Mouse (Mus musculus) limb, embryonic 11.5 days (tissue): ENCODE results near the gene Proser1. TPM values are rescaled to one million over a fixed set of nuclear protein-coding genes. Genes with fewer than 3 reads are reported as not detected.
A peak's percentile ranks its signal among the peaks of the same experiment; 100 is the strongest.

ENCODE experiments used
- ATAC-seq: fragments of 200-750 bp; cut with Nextera tagmentation; 2 replicates; pipeline ENCODE4 v1.8.0; 2017; ENCODE audit warnings: low read depth; ENCODE audit not compliant: insufficient number of reproducible peaks, low FRiP score, low TSS enrichment
- DNase-seq: peaks from one replicate; pipeline ENCODE4 v3.0.0-alpha.2; 2015; ENCODE audit warnings: low spot score
- H3K27ac ChIP-seq: fragments of 300-500 bp; sonication (generic); replicated peaks from 2 replicates; pipeline ENCODE4 v1.5.1; 2014; ENCODE audit warnings: low read depth, mild to moderate bottlenecking, low read length
- H3K27me3 ChIP-seq: fragments of 300-500 bp; sonication (generic); 2 replicates; pipeline ENCODE4 v1.6.1; 2014; ENCODE audit warnings: mild to moderate bottlenecking, low read length, mixed read lengths; ENCODE audit not compliant: control insufficient read depth, insufficient read depth
- H3K36me3 ChIP-seq: fragments of 300-500 bp; sonication (generic); 2 replicates; pipeline ENCODE4 v1.6.1; 2014; ENCODE audit warnings: mild to moderate bottlenecking, low read length, moderate library complexity, mixed read lengths; ENCODE audit not compliant: control insufficient read depth, insufficient read depth
- H3K4me1 ChIP-seq: fragments of 300-500 bp; sonication (generic); 2 replicates; pipeline ENCODE4 v1.6.1; 2014; ENCODE audit warnings: low read length, mixed read lengths; ENCODE audit not compliant: control insufficient read depth, insufficient read depth
- H3K4me2 ChIP-seq: fragments of 300-500 bp; sonication (generic); 2 replicates; pipeline ENCODE4 v1.6.1; 2014; ENCODE audit warnings: low read depth, mild to moderate bottlenecking, moderate library complexity; ENCODE audit not compliant: severe bottlenecking
- H3K4me3 ChIP-seq: fragments of 300-500 bp; sonication (generic); 2 replicates; pipeline ENCODE4 v1.5.1; 2014; ENCODE audit warnings: low read depth, low read length
- H3K9ac ChIP-seq: fragments of 300-500 bp; sonication (generic); 2 replicates; pipeline ENCODE4 v1.6.1; 2014; ENCODE audit warnings: mild to moderate bottlenecking, low read length
- H3K9me3 ChIP-seq: fragments of 300-500 bp; sonication (generic); 2 replicates; pipeline ENCODE4 v1.6.1; 2016; ENCODE audit warnings: low read length; ENCODE audit not compliant: control insufficient read depth
- WGBS: fragments of 180-500 bp; shearing (Covaris S2); extraction: QIAGEN DNeasy Blood & Tissue Kit; methylation state at CpG from one replicate; pipeline ENCODE4 v1.1.7; 2014; 5-methylcytosine and 5-hydroxymethylcytosine counted together
- polyA plus RNA-seq: library from polyadenylated mRNA; unstranded; fragments of >200 nt; fragmentation: Nextera tagmentation; extraction: Ambion mirVana; gene quantifications from 2 replicates; pipeline ENCODE4 v1.2.1, GENCODE M21; 2014

Proser1 gene
- polyA plus RNA-seq, 1 experiment from 2014 or later = 27.4 TPM

DNA sequence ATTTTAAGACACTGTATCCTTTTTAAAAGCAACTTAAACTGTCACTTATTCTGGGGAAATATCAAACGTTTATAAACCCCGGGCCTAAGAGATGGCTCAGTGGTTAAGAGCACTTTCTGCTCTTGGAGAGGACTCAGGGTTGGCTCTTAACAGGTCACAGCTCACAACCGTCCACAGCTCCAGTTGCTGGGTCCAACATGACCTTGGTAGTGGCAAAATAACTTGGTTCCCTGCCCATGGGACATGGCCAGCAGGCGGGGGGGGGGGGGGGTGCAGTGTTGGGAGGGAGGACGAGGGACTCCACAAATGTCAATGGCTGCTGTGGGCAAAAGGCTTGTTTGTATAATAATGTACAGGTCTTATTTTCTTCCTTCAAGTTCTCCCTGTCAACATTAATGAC, 3.9 kb downstream of the Proser1 start:
- no peak overlapping the region for H3K4me2 ChIP-seq
- H3K27ac ChIP-seq = no peak overlapping the region
- H3K27me3 ChIP-seq = no peaks in the 10 kb centered on the region
- ATAC-seq (no peak), DNase-seq (no peak)
- WGBS = 90% methylated on average over 5 of the region's 5 CpGs
- H3K36me3 ChIP-seq = no peaks in the 10 kb centered on the region; the same call in 1 of the 2 replicates
- H3K9ac ChIP-seq = no peak overlapping the region
- H3K4me1 ChIP-seq = 0 out of 2 replicates have a peak, but pooled peaks cover 3% of the 10 kb centered on the region
- no peak overlapping the region for H3K4me3 ChIP-seq
- H3K9me3 ChIP-seq = no peaks in the 10 kb centered on the region

DNA sequence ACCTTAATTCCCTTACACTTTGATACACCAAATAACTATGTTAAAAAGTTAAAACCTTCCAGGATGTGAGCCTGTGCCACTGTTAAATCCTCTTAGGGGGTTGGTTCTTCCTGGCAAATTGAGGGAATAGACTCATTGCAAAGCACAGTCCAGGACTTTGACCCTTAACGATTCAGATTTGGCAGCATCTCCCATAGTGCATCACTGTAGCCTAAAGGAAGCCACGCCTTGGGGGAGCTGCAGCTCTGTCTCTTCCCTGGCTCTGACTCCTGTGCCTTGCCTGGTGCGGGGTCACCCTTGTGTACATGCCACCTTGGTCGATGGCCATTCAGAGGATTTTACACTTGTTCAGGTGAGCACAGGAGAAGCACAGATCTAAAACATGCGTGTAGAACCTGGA, 6.2 kb downstream of the Proser1 start:
- Histone ChIP-seq H3K4me1 (0 out of 2 replicates have a peak, but pooled peaks cover 3% of the 10 kb centered on the region), H3K36me3 (peaks cover 5% of the 10 kb centered on the region; the same call in 1 of the 2 replicates), H3K27ac (no peak overlapping the region), H3K4me2 (no peak overlapping the region), H3K4me3 (no peak overlapping the region), H3K9ac (no peak overlapping the region), H3K27me3 (no peaks in the 10 kb centered on the region), H3K9me3 (no peaks in the 10 kb centered on the region)
- ATAC-seq = no peak
- 90% methylated on average over 5 of the region's 5 CpGs for WGBS
- DNase-seq = no peak

DNA sequence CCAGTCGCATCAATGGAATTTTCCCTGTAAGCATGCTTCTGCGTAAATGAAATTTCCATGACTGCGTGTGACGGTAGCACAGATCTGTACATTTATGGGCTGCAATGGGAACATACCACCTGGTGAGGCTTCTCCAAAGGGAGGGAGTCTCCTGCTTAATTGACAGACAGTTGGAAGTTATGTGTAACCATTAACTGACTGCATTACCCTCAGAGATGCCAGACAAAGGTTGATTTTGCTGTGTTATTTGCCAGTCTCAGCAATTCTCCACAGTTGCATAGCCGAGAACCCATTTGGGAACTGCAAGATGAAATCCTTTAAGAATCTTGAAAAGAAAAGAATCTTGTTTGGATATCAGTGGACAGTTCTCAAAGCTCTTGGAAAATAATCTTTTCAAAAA, 8.6 kb downstream of the Proser1 start:
- no peaks in the 10 kb centered on the region for H3K9me3 ChIP-seq
- H3K27me3 ChIP-seq = no peaks in the 10 kb centered on the region
- WGBS = 95% methylated on average over 5 of the region's 5 CpGs
- no peak overlapping the region for H3K4me3 ChIP-seq
- H3K4me2 ChIP-seq = no peak overlapping the region
- ATAC-seq (no peak), DNase-seq (no peak)
- H3K9ac ChIP-seq = no peak overlapping the region
- H3K36me3 ChIP-seq = peaks cover 14% of the 10 kb centered on the region
- H3K4me1 ChIP-seq = no peaks in the 10 kb centered on the region
- no peak overlapping the region for H3K27ac ChIP-seq

DNA sequence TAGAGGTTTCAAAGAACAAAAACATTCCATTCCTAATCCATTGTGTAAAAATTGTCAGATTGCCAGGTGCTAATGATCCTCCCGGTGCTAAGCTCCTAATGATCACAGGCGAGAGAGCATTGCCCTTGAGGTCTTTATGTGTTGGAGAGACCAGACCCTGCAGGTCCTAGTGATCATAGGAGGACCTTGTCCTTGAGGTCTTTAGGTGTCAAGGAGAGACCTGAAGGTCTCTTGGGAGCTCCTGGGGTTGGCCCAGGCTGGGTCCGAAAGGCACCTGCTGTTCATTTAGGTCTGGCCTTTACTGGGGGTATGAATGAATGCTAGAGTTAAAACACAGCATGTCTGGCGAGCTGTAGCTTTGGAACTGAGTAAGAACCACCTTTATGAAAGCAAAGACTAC, 10.7 kb downstream of the Proser1 start:
- ATAC-seq = no peak

DNA sequence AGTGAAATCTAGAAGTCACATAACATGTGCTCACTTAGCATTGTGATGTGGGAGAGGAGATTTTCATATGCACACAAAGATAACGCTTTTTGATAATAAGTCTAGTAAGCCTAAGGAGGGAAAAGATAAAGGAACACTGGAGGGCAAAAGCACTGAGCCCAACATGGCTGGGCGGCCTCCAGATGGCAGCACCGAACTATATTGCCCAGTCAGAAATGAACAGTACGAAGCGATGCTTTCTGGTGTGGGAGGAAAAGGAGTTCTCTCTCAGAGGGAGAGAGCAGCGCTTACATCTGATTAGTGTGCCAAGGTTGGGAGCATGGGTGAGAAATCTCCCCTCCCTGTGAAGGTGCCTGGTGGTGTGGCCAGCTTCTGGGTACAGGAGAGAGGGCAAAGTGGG, 12.4 kb downstream of the Proser1 start:
- H3K9ac ChIP-seq = no peak overlapping the region
- no peak overlapping the region for H3K4me3 ChIP-seq
- 71% methylated on average over 6 of the region's 6 CpGs for WGBS
- no peak overlapping the region for H3K4me2 ChIP-seq
- H3K27me3 ChIP-seq = no peaks in the 10 kb centered on the region
- H3K4me1 ChIP-seq = no peaks in the 10 kb centered on the region
- H3K27ac ChIP-seq = no peak overlapping the region
- ATAC-seq (no peak), DNase-seq (peak; percentile 43)
- peaks cover 31% of the 10 kb centered on the region for H3K36me3 ChIP-seq
- H3K9me3 ChIP-seq = no peaks in the 10 kb centered on the region

More for the DNA sequence above, 10.7 kb downstream of the Proser1 start:
- H3K4me2 ChIP-seq = no peak overlapping the region
- no peaks in the 10 kb centered on the region for H3K9me3 ChIP-seq
- H3K27me3 ChIP-seq = no peaks in the 10 kb centered on the region
- DNase-seq = no peak
- H3K4me3 ChIP-seq = no peak overlapping the region
- H3K27ac ChIP-seq = no peak overlapping the region
- peaks cover 29% of the 10 kb centered on the region for H3K36me3 ChIP-seq
- no peak overlapping the region for H3K9ac ChIP-seq
- 76% methylated on average over 4 of the region's 4 CpGs for WGBS
- H3K4me1 ChIP-seq = no peaks in the 10 kb centered on the region

DNA sequence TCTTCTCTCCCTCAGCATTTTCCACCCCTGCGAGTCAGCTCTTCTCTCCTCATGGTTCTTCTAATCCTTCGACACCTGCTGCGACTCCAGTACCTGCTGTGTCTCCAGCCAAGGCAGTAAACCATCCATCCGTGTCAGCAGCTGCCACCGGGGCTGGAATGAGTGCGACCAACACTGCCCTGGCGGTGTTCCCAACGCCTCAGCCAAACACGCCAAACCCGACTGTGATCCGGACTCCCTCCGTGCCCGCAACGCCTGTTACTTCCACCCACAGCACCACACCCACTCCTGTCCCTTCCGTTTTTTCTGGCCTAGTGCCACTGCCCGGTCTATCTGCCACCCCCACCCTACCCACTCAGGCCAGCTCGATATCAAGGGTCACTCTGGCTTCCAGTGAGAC, 14.0 kb downstream of the Proser1 start:
- no peaks in the 10 kb centered on the region for H3K4me1 ChIP-seq
- H3K27me3 ChIP-seq = no peaks in the 10 kb centered on the region
- H3K9ac ChIP-seq = no peak overlapping the region
- H3K27ac ChIP-seq = no peak overlapping the region
- H3K4me3 ChIP-seq = no peak overlapping the region
- H3K4me2 ChIP-seq = no peak overlapping the region
- H3K9me3 ChIP-seq = no peaks in the 10 kb centered on the region
- peaks cover 31% of the 10 kb centered on the region for H3K36me3 ChIP-seq
- DNase-seq (no peak), ATAC-seq (no peak)
- 89% methylated on average over 17 of the region's 17 CpGs for WGBS

DNA sequence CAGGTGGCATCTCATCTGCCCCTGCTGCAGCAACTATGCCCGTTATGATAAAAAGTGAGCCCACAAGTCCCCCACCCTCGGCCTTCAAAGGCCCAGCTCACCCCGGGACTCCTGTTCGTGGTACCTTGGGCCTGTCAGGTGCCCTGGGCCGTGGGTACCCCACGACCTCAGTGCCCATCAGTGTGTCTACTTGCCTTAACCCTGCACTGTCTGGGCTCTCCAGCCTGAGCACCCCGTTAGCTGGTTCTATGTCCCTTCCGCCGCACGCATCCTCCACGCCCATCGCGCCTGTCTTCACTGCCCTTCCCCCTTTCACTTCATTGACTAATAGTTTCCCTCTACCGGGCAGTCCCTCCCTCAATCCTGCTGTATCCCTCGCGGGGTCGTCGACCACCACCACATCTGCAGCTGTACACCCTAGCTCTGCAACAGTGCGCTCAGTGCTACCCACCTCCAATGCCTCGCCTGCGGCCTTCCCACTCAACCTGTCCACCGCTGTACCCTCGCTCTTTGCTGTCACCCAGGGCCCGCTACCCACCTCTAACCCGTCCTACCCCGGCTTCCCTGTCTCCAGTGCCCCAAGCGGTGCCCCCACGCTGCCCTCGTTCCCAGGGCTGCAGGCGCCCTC, 15.1 kb downstream of the Proser1 start:
- Histone ChIP-seq H3K4me2 (no peak overlapping the region), H3K9ac (no peak overlapping the region), H3K36me3 (peaks cover 31% of the 10 kb centered on the region), H3K27ac (no peak overlapping the region), H3K4me3 (no peak overlapping the region), H3K4me1 (no peaks in the 10 kb centered on the region), H3K27me3 (no peaks in the 10 kb centered on the region), H3K9me3 (no peaks in the 10 kb centered on the region)
- ATAC-seq (peak; percentile 47; the same call in 1 of the 2 replicates), DNase-seq (no peak)
- 95% methylated on average over 30 of the region's 30 CpGs for WGBS

DNA sequence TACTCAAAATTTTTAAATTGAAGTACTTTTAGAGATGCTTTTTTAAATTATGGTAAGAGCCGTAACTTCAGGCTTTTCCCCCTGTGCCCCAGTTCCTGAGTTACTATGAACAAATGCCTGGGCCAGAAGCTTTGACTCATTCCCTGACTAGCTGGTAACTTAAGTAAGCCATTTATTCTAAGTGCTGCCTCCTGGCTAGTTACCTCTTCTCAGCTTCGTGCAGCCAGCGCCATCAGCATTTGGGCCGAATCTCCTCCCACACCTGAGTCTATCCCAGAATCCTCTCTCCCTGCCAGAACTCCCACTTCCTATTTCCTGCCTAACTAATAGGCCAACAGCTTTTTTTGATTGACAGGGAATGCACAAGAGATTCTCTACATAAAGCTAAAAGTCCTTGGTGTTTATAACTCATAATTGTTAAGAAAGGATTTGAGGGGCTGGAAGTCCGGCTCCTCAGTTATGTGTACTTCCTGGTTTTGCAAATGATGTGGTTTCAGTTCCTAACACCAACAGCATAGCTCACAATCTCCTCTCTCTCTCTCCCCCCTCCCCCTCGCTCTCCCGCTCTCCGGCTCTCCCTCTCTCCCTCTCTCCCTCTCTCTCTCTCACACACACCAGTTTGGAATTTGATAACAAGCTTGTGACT, 20.1 kb downstream of the Proser1 start:
- ATAC-seq (no peak), DNase-seq (no peak)
- no peaks in the 10 kb centered on the region for H3K9me3 ChIP-seq
- H3K27me3 ChIP-seq = no peaks in the 10 kb centered on the region
- H3K4me1 ChIP-seq = no peaks in the 10 kb centered on the region
- H3K36me3 ChIP-seq = peaks cover 6% of the 10 kb centered on the region; the same call in 1 of the 2 replicates
- H3K4me3 ChIP-seq = no peak overlapping the region
- H3K27ac ChIP-seq = no peak overlapping the region
- no peak overlapping the region for H3K9ac ChIP-seq
- no peak overlapping the region for H3K4me2 ChIP-seq
- 85% methylated on average over 8 of the region's 8 CpGs for WGBS
